Mouse (Mus musculus): ENCODE measurements at regions not wholly inside any gene's neighbourhood (a gene's known extent, or its start where the extent isn't known, plus 50 kb on each side); places are given as distances from the start of the nearest gene placed in this dataset.

DNA sequence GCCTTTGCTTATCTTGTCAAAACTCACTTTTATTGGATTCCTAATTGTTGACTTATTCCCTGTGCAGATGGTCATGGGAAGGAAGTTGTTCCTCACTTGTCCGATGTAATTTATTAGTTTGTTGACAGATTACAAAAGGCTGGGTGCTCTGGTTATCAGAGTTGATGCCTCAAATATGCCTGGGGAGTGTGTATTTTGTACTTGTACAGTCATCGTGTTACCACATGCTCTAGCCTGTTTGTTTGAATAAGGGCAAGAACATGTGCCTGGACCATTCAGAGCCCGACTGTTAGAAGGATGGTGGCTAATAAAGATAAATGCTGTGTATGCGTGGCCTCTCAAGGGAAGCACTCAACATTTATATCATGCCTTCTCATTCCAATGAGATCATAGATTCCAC lies 288.0 kb downstream of the Trim52 start:
- H3K4me2 ChIP-seq (replicated peaks; ENCODE audit: low read depth, low read length): no peak overlapping the region
- no peaks in the 10 kb centered on the region for H3K27me3 ChIP-seq (ENCODE audit: control insufficient read depth, insufficient read depth, low read length)
- no peaks in the 10 kb centered on the region for H3K4me1 ChIP-seq (ENCODE audit: control insufficient read depth, insufficient read depth, low read length)
- H3K27ac ChIP-seq (ENCODE audit: low read length): no peak overlapping the region
- H3K9ac ChIP-seq (replicated peaks; ENCODE audit: low read depth, low read length): no peak overlapping the region
- H3K9me3 ChIP-seq (ENCODE audit: control insufficient read depth, low read depth, low read length): no peaks in the 10 kb centered on the region
- H3K4me3 ChIP-seq (ENCODE audit: low read depth, low read length): no peak overlapping the region
- no peaks in the 10 kb centered on the region for H3K36me3 ChIP-seq (ENCODE audit: control insufficient read depth, insufficient read depth, low read length)
- 25% methylated on average over 4 of the region's 4 CpGs for WGBS
- ATAC-seq (ENCODE audit: insufficient number of reproducible peaks, insufficient read depth, low FRiP score, low read depth): 0 out of 2 replicates have a peak, but pooled peaks have one; percentile 61

DNA sequence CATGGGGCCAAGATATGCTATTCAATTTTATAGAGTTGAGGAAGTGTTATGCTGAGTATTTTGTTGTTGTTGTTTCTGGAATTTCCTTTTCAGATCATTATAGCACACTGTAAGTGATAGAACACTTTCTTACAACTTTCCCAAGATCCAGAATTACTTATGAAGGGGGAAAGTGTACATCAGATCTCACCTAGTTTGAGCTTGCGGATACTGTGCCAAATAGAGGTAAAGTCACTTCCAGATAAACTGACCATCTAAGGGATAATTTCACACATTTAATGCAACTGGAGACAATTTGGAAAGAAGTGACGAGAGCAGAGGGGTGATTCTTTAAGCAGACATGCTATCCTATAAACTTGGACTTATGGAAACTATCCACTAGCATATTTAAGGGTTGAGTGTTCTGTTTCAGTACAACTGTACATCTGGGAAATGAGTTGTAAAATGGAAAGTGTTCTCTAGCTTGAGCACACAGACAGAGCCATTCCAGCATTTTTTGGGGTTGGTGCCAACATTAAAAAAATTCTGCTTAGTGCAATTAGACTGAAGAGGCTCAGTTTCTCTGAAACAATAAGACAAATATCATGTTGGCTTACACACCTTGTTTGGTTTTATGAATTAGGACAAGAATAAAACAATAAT lies 307.0 kb downstream of the Trim52 start:
- 78% methylated on average over 2 of the region's 2 CpGs for WGBS
- Histone ChIP-seq H3K4me3 (ENCODE audit: low read depth, low read length) (no peak overlapping the region), H3K4me1 (ENCODE audit: control insufficient read depth, insufficient read depth, low read length) (no peaks in the 10 kb centered on the region), H3K9me3 (ENCODE audit: control insufficient read depth, low read depth, low read length) (no peaks in the 10 kb centered on the region), H3K27ac (ENCODE audit: low read length) (no peak overlapping the region), H3K36me3 (ENCODE audit: control insufficient read depth, insufficient read depth, low read length) (no peaks in the 10 kb centered on the region), H3K9ac (replicated peaks; ENCODE audit: low read depth, low read length) (no peak overlapping the region), H3K27me3 (ENCODE audit: control insufficient read depth, insufficient read depth, low read length) (no peaks in the 10 kb centered on the region), H3K4me2 (replicated peaks; ENCODE audit: low read depth, low read length) (no peak overlapping the region)
- no peak for ATAC-seq (ENCODE audit: insufficient number of reproducible peaks, insufficient read depth, low FRiP score, low read depth)

DNA sequence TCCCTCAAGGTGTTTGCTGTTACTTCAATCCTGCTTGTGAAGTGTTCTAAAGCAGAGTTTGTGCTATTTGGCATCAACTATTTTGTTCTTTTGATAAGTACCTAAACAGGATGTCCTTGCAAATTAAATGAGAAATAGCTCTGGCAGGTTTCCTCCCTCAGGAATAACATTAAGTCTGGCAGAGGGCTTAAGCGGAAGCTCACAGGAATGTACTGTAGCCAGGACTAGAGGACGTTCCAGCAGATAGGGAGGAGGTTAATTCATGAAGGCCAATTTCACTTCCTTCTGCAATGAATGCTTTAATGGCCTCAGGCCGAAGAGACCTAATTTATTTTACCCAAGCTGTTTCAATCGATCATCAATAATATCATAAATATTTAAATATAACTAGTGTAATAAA lies 318.7 kb downstream of the Trim52 start:
- WGBS: 60% methylated on average over 4 of the region's 4 CpGs
- H3K4me2 ChIP-seq (replicated peaks; ENCODE audit: low read depth, low read length): no peak overlapping the region
- ATAC-seq (ENCODE audit: insufficient number of reproducible peaks, insufficient read depth, low FRiP score, low read depth): no peak
- H3K9ac ChIP-seq (replicated peaks; ENCODE audit: low read depth, low read length): no peak overlapping the region
- no peaks in the 10 kb centered on the region for H3K4me1 ChIP-seq (ENCODE audit: control insufficient read depth, insufficient read depth, low read length)
- H3K27ac ChIP-seq (ENCODE audit: low read length): no peak overlapping the region
- no peak overlapping the region for H3K4me3 ChIP-seq (ENCODE audit: low read depth, low read length)
- no peaks in the 10 kb centered on the region for H3K36me3 ChIP-seq (ENCODE audit: control insufficient read depth, insufficient read depth, low read length)
- H3K27me3 ChIP-seq (ENCODE audit: control insufficient read depth, insufficient read depth, low read length): no peaks in the 10 kb centered on the region
- no peaks in the 10 kb centered on the region for H3K9me3 ChIP-seq (ENCODE audit: control insufficient read depth, low read depth, low read length)

DNA sequence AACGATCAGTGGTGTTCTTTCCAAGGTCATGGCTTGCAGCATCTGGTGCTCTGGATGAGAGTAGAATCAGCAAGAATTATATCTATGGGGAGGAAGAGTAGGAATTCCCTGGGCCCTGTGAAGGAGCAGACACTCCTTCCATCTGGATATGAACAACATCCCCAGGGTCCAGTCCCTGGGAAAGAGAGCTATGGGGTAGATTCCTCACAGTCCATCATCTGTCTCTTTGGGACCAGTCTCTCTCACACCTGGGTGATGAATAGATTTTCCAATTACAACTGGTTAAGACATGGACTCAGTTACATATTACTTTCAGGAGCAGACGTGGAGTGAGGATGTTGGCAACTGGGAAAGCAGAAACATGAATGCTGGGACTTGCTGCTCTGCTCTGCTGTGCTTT lies 322.6 kb downstream of the Trim52 start:
- H3K9me3 ChIP-seq (ENCODE audit: control insufficient read depth, low read depth, low read length): no peaks in the 10 kb centered on the region
- no peak overlapping the region for H3K9ac ChIP-seq (replicated peaks; ENCODE audit: low read depth, low read length)
- H3K27ac ChIP-seq (ENCODE audit: low read length): no peak overlapping the region
- no peak overlapping the region for H3K4me2 ChIP-seq (replicated peaks; ENCODE audit: low read depth, low read length)
- 63% methylated on average over 2 of the region's 2 CpGs for WGBS
- H3K4me3 ChIP-seq (ENCODE audit: low read depth, low read length): no peak overlapping the region
- no peaks in the 10 kb centered on the region for H3K36me3 ChIP-seq (ENCODE audit: control insufficient read depth, insufficient read depth, low read length)
- H3K27me3 ChIP-seq (ENCODE audit: control insufficient read depth, insufficient read depth, low read length): no peaks in the 10 kb centered on the region
- H3K4me1 ChIP-seq (ENCODE audit: control insufficient read depth, insufficient read depth, low read length): no peaks in the 10 kb centered on the region
- no peak for ATAC-seq (ENCODE audit: insufficient number of reproducible peaks, insufficient read depth, low FRiP score, low read depth)

DNA sequence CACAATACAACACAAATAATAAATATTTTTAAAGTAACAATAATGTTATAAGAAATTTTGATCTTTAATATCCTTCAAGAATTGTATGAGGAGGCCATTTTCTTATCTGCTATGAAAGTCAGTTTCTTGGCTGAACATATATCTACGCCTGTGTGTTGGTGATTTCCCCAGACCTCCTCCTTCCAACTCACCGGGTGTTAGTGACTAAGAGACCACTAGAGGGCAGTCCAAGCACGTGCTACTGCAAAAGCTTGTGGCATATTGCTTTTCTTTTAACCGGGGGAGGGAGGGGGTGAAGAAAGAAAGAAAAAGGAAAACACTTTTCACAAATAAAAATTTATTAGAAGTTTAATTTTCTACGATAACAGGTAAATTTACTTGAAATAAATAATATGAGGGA lies 333.3 kb downstream of the Trim52 start:
- Histone ChIP-seq H3K27me3 (ENCODE audit: control insufficient read depth, insufficient read depth, low read length) (no peaks in the 10 kb centered on the region), H3K4me1 (ENCODE audit: control insufficient read depth, insufficient read depth, low read length) (0 out of 2 replicates have a peak, but pooled peaks cover 6% of the 10 kb centered on the region), H3K27ac (ENCODE audit: low read length) (no peak overlapping the region), H3K9ac (replicated peaks; ENCODE audit: low read depth, low read length) (no peak overlapping the region), H3K36me3 (ENCODE audit: control insufficient read depth, insufficient read depth, low read length) (no peaks in the 10 kb centered on the region), H3K9me3 (ENCODE audit: control insufficient read depth, low read depth, low read length) (no peaks in the 10 kb centered on the region), H3K4me2 (replicated peaks; ENCODE audit: low read depth, low read length) (no peak overlapping the region), H3K4me3 (ENCODE audit: low read depth, low read length) (no peak overlapping the region)
- ATAC-seq (ENCODE audit: insufficient number of reproducible peaks, insufficient read depth, low FRiP score, low read depth): peak; percentile 61; the same call in 1 of the 2 replicates
- 9% methylated on average over 5 of the region's 5 CpGs for WGBS

DNA sequence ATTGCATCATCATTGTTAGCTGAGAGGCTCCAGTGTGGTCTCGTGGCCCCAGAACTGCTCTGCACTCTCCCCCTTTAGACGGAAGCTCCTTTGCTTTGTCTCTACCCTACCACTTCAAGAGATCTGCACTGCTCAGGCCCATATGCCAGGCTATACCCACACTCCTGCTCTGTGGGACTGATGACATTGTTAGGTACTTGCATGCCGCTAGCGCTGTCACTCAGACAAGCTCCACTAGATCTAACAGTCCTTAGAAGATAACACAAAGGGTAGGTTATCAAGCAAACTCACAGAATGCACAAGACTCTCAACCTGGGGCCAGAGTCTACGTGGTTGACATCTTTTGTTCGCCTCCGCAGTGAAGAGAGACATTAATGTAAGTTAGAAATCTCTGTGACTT lies 383.1 kb downstream of the Trim52 start:
- no peak overlapping the region for H3K9ac ChIP-seq (replicated peaks; ENCODE audit: low read depth, low read length)
- no peaks in the 10 kb centered on the region for H3K4me1 ChIP-seq (ENCODE audit: control insufficient read depth, insufficient read depth, low read length)
- no peaks in the 10 kb centered on the region for H3K9me3 ChIP-seq (ENCODE audit: control insufficient read depth, low read depth, low read length)
- no peak for ATAC-seq (ENCODE audit: insufficient number of reproducible peaks, insufficient read depth, low FRiP score, low read depth)
- no peak overlapping the region for H3K27ac ChIP-seq (ENCODE audit: low read length)
- H3K4me3 ChIP-seq (ENCODE audit: low read depth, low read length): no peak overlapping the region
- no peaks in the 10 kb centered on the region for H3K36me3 ChIP-seq (ENCODE audit: control insufficient read depth, insufficient read depth, low read length)
- no peaks in the 10 kb centered on the region for H3K27me3 ChIP-seq (ENCODE audit: control insufficient read depth, insufficient read depth, low read length)
- no peak overlapping the region for H3K4me2 ChIP-seq (replicated peaks; ENCODE audit: low read depth, low read length)
- 88% methylated on average over 7 of the region's 7 CpGs for WGBS

DNA sequence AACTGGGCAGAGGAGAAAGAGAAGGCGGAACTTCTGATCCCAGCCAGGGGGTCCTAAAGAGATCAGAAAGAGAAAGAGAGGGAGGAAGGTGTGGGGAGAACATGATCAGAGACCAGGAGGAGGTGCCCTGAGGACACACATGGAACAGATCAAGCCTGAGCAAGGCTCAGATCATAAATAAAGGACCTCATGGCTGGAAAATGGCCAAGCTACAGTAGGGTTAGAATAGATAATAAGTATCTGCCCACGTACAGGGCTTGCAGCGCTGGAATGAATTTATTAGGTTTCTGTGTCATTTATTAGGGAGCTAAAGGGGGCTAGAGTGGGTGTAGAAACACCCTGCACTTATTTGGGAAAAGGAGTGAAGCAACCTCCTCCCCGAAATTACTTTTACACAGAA lies 385.4 kb downstream of the Trim52 start:
- H3K4me2 ChIP-seq (replicated peaks; ENCODE audit: low read depth, low read length): no peak overlapping the region
- H3K9ac ChIP-seq (replicated peaks; ENCODE audit: low read depth, low read length): no peak overlapping the region
- no peaks in the 10 kb centered on the region for H3K4me1 ChIP-seq (ENCODE audit: control insufficient read depth, insufficient read depth, low read length)
- no peaks in the 10 kb centered on the region for H3K9me3 ChIP-seq (ENCODE audit: control insufficient read depth, low read depth, low read length)
- no peak overlapping the region for H3K4me3 ChIP-seq (ENCODE audit: low read depth, low read length)
- H3K36me3 ChIP-seq (ENCODE audit: control insufficient read depth, insufficient read depth, low read length): no peaks in the 10 kb centered on the region
- no peaks in the 10 kb centered on the region for H3K27me3 ChIP-seq (ENCODE audit: control insufficient read depth, insufficient read depth, low read length)
- WGBS: 75% methylated on average over 4 of the region's 4 CpGs
- ATAC-seq (ENCODE audit: insufficient number of reproducible peaks, insufficient read depth, low FRiP score, low read depth): no peak
- no peak overlapping the region for H3K27ac ChIP-seq (ENCODE audit: low read length)

DNA sequence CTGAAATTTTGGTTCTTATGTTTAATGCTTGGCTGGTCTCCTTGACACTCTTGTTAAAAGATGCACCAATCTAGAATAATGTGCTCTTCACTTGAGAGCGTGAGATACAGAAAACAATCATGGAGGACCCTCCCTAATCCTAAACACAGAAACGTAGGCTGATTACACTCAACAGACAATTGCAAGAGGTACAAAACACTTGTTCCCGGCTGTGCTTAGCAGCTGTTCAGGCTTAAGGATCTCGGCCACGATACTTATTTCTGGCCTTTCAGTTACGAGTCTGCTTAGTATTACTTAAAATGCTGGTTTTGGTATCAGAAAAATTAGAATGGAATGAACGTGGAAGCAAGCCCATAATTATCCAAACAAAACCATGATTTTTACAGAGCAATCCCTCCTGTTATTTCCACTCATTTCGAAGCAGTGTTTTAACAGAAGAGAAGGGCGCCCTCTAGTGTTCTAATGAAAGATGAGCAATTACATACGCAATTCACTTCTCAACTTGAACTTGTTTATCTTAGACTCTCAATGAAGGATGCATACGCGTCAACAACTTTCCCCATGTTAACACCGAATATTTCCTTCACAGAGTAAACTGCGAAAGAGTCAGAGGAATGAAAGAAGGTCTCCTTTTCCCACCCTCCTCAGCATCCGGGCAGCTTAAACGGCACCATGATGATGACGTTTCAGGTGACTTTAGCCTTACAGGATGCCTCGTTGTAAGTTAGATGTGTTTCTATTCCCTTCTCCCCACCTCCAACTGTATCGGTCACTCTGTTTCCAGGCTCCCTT lies 394.5 kb downstream of the Trim52 start:
- H3K4me1 ChIP-seq (ENCODE audit: control insufficient read depth, insufficient read depth, low read length): no peaks in the 10 kb centered on the region
- no peaks in the 10 kb centered on the region for H3K27me3 ChIP-seq (ENCODE audit: control insufficient read depth, insufficient read depth, low read length)
- H3K27ac ChIP-seq (ENCODE audit: low read length): no peak overlapping the region
- H3K4me3 ChIP-seq (ENCODE audit: low read depth, low read length): no peak overlapping the region
- H3K9ac ChIP-seq (replicated peaks; ENCODE audit: low read depth, low read length): no peak overlapping the region
- WGBS: 35% methylated on average over 19 of the region's 19 CpGs
- H3K9me3 ChIP-seq (ENCODE audit: control insufficient read depth, low read depth, low read length): no peaks in the 10 kb centered on the region
- peak; percentile 49; the same call in 1 of the 2 replicates for ATAC-seq (ENCODE audit: insufficient number of reproducible peaks, insufficient read depth, low FRiP score, low read depth)
- H3K4me2 ChIP-seq (replicated peaks; ENCODE audit: low read depth, low read length): no peak overlapping the region
- no peaks in the 10 kb centered on the region for H3K36me3 ChIP-seq (ENCODE audit: control insufficient read depth, insufficient read depth, low read length)

Data from stomach, embryonic 14.5 days (tissue).